Comparison of ENCODE assay signal across 8 mouse cellular contexts in the genomic region with DNA sequence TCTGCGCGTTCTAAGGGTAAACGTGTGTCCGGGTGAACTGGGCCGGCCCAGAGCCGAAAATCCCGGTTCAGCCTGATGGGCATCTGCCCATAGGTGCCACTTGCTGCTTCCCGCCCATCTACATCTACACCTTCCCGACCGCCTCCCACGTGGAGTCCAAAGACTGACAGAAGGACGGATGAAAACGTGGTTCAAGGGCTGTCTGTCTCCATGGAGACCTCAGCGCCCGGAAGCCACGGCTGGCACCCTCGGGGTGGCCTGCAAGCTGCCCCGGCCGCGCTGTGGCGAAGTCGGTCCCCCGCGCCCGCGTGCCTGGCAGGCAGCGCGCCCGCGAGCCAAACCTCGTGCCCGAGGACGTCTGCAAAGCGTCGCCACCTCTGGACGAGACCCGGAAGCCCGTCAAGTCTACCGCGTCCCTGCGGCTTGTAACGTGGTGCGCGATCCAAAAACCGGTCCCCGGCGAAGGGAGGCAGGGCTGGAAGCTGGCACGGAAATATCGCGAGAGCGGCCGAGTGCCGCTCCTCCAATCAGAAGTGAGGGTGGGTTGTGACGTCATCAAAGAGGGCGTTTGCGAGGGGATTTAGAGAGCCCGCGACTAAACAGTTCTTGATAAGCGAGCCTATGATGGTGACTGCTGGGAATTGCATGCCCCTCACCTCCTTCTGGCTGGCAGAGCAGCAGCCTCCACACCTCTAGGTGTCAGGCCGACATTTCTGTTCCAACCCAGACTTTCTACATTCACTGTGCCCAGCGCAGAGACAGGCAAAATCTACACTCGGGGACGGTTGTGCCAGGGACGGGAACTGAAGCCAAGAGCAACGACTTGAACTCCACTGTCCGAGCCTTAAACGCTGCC. TPM values are rescaled to one million over a fixed set of nuclear protein-coding genes. Genes with fewer than 3 reads are reported as not detected.
A peak's percentile ranks its signal among the peaks of the same experiment; 100 is the strongest.
DNase-seq lines count a peak whose midpoint lies in the region; ATAC-seq and TF ChIP-seq lines count a peak whose summit lies in the region.

A gene (minus strand): TSS at position 453 of the 856 bp plus-strand sequence.

- DNase-seq in gastrocnemius, adult 8-10 months (ENCODE audit: low spot score in 2 of 2) = peak; percentile 94 to 97
- peak; percentile 100 for DNase-seq in hindlimb bud, embryonic 11.5 days (ENCODE audit: extremely low spot score, low read depth, low spot score)
- DNase-seq in left cerebral cortex, adult 8-10 months (ENCODE audit: low spot score in 2 of 2) = peak; percentile 95 to 98
- DNase-seq in right cerebral cortex, postnatal 10 days (ENCODE audit: low spot score in 2 of 2) = peak; percentile 98 to 99
- DNase-seq in urinary bladder, postnatal 25 days (ENCODE audit: low spot score) = peak; percentile 97

- 0 out of 2 replicates have a peak, but pooled peaks cover 2% of the 10 kb centered on the region for H3K9me3 ChIP-seq in megakaryocyte, embryonic 14.5 days

- 0 out of 2 replicates have a peak within 1 kb of the TSS, but pooled peaks have one; percentile 7 for H3K27ac ChIP-seq in cortical plate, adult 2 months (ENCODE audit: insufficient read depth, low read length)

- peak; percentile 57; the same call in 1 of the 2 replicates for TF ChIP-seq POLR2A in cortical plate, adult 2 months (IDR thresholded peaks at IDR 0.05; ENCODE audit: extremely low read depth, insufficient read depth, low read length)

- peak; percentile 99 for ATAC-seq in activated CD4-positive, CD25-positive, alpha-beta regulatory T cell, adult 4 months

- H3K36me3 ChIP-seq in megakaryocyte, embryonic 14.5 days (replicated peaks; ENCODE audit: low read length) = peaks cover 7% of the 10 kb centered on the region

- no peak for TF ChIP-seq CTCF in cortical plate, adult 2 months (IDR thresholded peaks at IDR 0.05; ENCODE audit: extremely low read depth, insufficient read depth, low read length)

- no peaks in the 10 kb centered on the region for H3K4me1 ChIP-seq in cortical plate, adult 2 months (ENCODE audit: control insufficient read depth, insufficient read depth, low read length)
- peaks cover 26% of the 10 kb centered on the region for H3K4me1 ChIP-seq in megakaryocyte, embryonic 14.5 days

- peaks cover under 1% of the 10 kb centered on the region for H3K27me3 ChIP-seq in megakaryocyte, embryonic 14.5 days (replicated peaks)

- peak within 1 kb of the TSS; percentile 76 for H3K4me3 ChIP-seq in cortical plate, adult 2 months (ENCODE audit: insufficient read depth, low read length)
- peak within 1 kb of the TSS; percentile 97 for H3K4me3 ChIP-seq in megakaryocyte, embryonic 14.5 days (replicated peaks)

RNA-seq across cellular contexts. Expression of the gene that starts here (rescaled TPM):
- polyA plus RNA-seq in activated CD4-positive, CD25-positive, alpha-beta regulatory T cell, adult 4 months (2017; shearing (Covaris generic)) = 10 to 100 TPM; 53.7 to 64.8 TPM
- polyA plus RNA-seq in cortical plate, adult 2 months (2012; rRNA removed) = 5.2 and 5.4 TPM in 2 replicates
- total RNA-seq in gastrocnemius, adult 8-10 months (2022) = 1 to 10 TPM; 4.4 to 6.3 (median 5.6) TPM
- total RNA-seq in left cerebral cortex, adult 8-10 months (2022) = 10 to 100 TPM; 15.0 to 17.3 (median 15.6) TPM
- polyA plus RNA-seq in megakaryocyte, embryonic 14.5 days (2012; ENCODE audit: insufficient read depth, low replicate concordance) = 0.72 TPM in 1 of 2 replicates, not detected in the other

Comparison
In these comparisons a context has a peak if more than half of its experiments do, and no peak if none do; other contexts are left out.
1. Peak in every context shown above with its lines: DNase-seq, ATAC-seq, H3K4me3 ChIP-seq and H3K27ac ChIP-seq.